Mouse (Mus musculus) kidney, postnatal 0 days (tissue): ENCODE results near the gene Gm10401. TPM values are rescaled to one million over a fixed set of nuclear protein-coding genes. Genes with fewer than 3 reads are reported as not detected.

ENCODE experiments used
- ATAC-seq: fragments of 200-750 bp; cut with Nextera tagmentation; replicated peaks from 2 replicates; pipeline ENCODE4 v1.8.0; 2017; ENCODE audit warnings: low read depth, moderate number of reproducible peaks, moderate TSS enrichment, moderate library complexity; ENCODE audit not compliant: low FRiP score
- DNase-seq: peaks from one replicate; pipeline ENCODE4 v3.0.0-alpha.2; 2016; ENCODE audit warnings: low spot score
- H3K27ac ChIP-seq: fragments of 300-500 bp; sonication (generic); 2 replicates; pipeline ENCODE4 v1.5.1; 2014; ENCODE audit warnings: mild to moderate bottlenecking
- H3K27me3 ChIP-seq: fragments of 300-500 bp; sonication (generic); 2 replicates; pipeline ENCODE4 v1.6.1; 2014; ENCODE audit warnings: low read length, mixed read lengths; ENCODE audit not compliant: insufficient read depth
- H3K36me3 ChIP-seq: fragments of 300-500 bp; sonication (generic); 2 replicates; pipeline ENCODE4 v1.6.1; 2014; ENCODE audit warnings: low read length, mixed read lengths; ENCODE audit not compliant: insufficient read depth
- H3K4me1 ChIP-seq: fragments of 300-500 bp; sonication (generic); replicated peaks from 2 replicates; pipeline ENCODE4 v1.6.1; 2014; ENCODE audit warnings: antibody characterized with exemption, low read length, mixed read lengths; ENCODE audit not compliant: insufficient read depth
- H3K4me2 ChIP-seq: fragments of 300-500 bp; sonication (generic); 2 replicates; pipeline ENCODE4 v1.6.1; 2014; ENCODE audit warnings: mild to moderate bottlenecking, low read length, moderate library complexity, mixed read lengths
- H3K4me3 ChIP-seq: fragments of 300-500 bp; sonication (generic); replicated peaks from 2 replicates; pipeline ENCODE4 v1.5.1; 2014; ENCODE audit warnings: low read depth, low read length
- H3K9ac ChIP-seq: fragments of 300-500 bp; sonication (generic); 2 replicates; pipeline ENCODE4 v1.6.1; 2014; ENCODE audit warnings: low read depth, low read length
- H3K9me3 ChIP-seq: fragments of 300-500 bp; sonication (generic); replicated peaks from 2 replicates; pipeline ENCODE4 v1.6.1; 2016; ENCODE audit warnings: low read length, inconsistent platforms, mixed read lengths
- CTCF ChIP-seq: IDR thresholded peaks from 2 replicates; pipeline ENCODE4 v1.5.1; 2016; ENCODE audit warnings: antibody characterized with exemption, low read depth, mild to moderate bottlenecking, moderate library complexity
- WGBS: fragments of 180-500 bp; shearing (Covaris S2); extraction: QIAGEN DNeasy Blood & Tissue Kit; methylation state at CpG from one replicate; pipeline ENCODE4 v1.1.7; 2014; 5-methylcytosine and 5-hydroxymethylcytosine counted together
- polyA plus RNA-seq: library from polyadenylated mRNA; unstranded; fragments of >200 nt; fragmentation: Nextera tagmentation; extraction: Ambion mirVana; gene quantifications from 2 replicates; pipeline ENCODE4 v1.2.1, GENCODE M21; 2015

Gene Gm10401
- polyA plus RNA-seq, 1 experiment from 2014 or later, result 26.6 TPM

DNA sequence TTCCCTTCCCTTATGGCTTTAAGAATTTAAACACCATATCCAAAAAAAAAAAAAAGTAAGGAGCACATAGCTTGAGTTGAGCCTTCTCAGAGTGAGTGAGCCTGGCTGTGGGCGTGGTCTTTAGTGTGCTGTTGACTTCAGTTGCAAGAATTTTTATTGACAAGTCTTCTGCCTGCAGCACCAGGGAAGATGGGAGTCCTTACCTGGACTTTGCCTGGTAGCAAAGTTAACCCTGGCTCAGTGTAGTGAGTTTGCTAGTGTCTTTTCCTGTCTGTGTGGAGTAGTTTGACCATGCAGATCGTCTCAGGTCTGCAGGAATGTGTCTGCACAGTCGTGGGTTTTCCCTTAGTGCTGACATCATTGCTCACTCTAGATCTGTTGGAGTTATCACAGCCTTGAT, 7.1 kb downstream of the Gm10401 start:
- Histone ChIP-seq H3K27me3 (no peaks in the 10 kb centered on the region), H3K36me3 (peaks cover 55% of the 10 kb centered on the region), H3K4me2 (no peak overlapping the region), H3K4me3 (no peak overlapping the region), H3K9me3 (no peaks in the 10 kb centered on the region), H3K27ac (no peak overlapping the region), H3K9ac (no peak overlapping the region), H3K4me1 (no peaks in the 10 kb centered on the region)
- WGBS, result 71% methylated on average over 3 of the region's 3 CpGs
- no peak for TF ChIP-seq CTCF
- DNase-seq (no peak), ATAC-seq (no peak)

DNA sequence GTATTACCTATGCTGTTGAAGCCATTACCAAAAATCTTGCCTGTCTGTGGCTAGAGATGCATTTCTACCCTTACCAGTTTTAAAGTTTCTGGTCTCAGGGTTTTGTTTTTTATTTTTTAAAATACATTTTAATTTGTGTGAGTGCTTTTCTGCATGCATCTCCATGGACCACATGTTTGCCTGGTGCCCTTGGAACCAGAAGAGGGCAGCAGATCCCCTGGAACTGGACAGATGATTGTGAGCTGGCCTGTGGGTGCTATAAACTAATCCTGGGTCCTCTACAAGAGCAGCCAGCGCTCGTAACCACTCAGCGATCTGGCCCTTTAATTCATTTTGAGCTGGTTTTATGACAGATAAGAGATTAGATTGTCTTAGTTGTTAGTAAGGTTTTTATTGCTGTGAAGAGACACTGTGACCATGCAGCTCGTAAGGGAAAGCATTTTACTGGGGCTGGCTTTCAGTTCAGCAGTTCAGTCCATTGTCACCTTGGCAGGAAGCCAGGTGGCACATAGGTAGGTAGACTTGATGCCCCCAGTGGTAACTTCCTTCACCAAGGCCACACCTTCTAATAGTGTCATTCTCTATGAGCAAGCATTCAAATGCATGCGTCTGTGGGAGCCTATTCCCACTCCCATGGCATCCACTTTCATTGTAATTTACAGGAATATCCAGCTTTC, 8.4 kb downstream of the Gm10401 start:
- no peaks in the 10 kb centered on the region for H3K27me3 ChIP-seq
- H3K9me3 ChIP-seq, result no peaks in the 10 kb centered on the region
- DNase-seq (no peak), ATAC-seq (no peak)
- 90% methylated on average over 5 of the region's 5 CpGs for WGBS
- H3K4me1 ChIP-seq, result no peaks in the 10 kb centered on the region
- H3K9ac ChIP-seq, result no peak overlapping the region
- TF ChIP-seq CTCF, result peak; percentile 31; the same call in 1 of the 2 replicates
- H3K36me3 ChIP-seq, result peaks cover 51% of the 10 kb centered on the region
- H3K4me3 ChIP-seq, result no peak overlapping the region
- H3K4me2 ChIP-seq, result no peak overlapping the region
- H3K27ac ChIP-seq, result no peak overlapping the region

DNA sequence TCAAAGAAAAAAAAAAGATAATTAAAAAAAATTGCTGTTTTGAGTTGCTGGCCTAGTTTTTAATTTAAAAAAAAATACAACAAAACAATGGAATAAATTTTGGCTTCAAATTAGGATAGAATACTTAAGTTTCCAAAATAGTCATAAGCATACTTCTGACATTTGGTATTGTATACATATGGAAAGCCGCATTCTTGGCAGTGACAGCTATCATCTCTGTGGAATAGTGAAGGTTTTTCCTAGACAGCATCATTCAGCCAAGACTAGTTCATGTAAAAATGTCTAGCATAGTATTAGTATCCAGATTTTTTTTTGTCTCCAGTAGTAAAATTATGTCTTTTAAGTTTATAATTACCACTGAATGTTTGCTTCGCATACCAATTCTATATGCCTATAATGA, 12.4 kb downstream of the Gm10401 start:
- ATAC-seq, result no peak
- no peak for DNase-seq
- Histone ChIP-seq H3K27ac (no peak overlapping the region), H3K9ac (no peak overlapping the region), H3K36me3 (peaks cover 52% of the 10 kb centered on the region), H3K4me3 (no peak overlapping the region), H3K4me2 (no peak overlapping the region), H3K4me1 (no peaks in the 10 kb centered on the region), H3K27me3 (no peaks in the 10 kb centered on the region), H3K9me3 (no peaks in the 10 kb centered on the region)
- TF ChIP-seq CTCF, result no peak
- WGBS, result 100% methylated on average over 2 of the region's 2 CpGs

- Histone ChIP-seq H3K9ac (no peak overlapping the region), H3K9me3 (no peaks in the 10 kb centered on the region), H3K27ac (no peak overlapping the region), H3K4me3 (no peak overlapping the region), H3K4me2 (no peak overlapping the region), H3K4me1 (no peaks in the 10 kb centered on the region; the same call in 1 of the 2 replicates), H3K36me3 (peaks cover 35% of the 10 kb centered on the region), H3K27me3 (no peaks in the 10 kb centered on the region)
- ATAC-seq (no peak), DNase-seq (no peak)
- 84% methylated on average over 6 of the region's 6 CpGs for WGBS
- no peak for TF ChIP-seq CTCF
Observed at GRCm38 (mm10) chr5:115083492-115083891, 14.6 kb downstream of the Gm10401 start.

GRCm38 (mm10) chr5:115081636-115082035, 16.5 kb downstream of the Gm10401 start:
- Histone ChIP-seq H3K4me3 (no peak overlapping the region), H3K9me3 (no peaks in the 10 kb centered on the region), H3K27ac (peak overlapping the region; percentile 36; the same call in 1 of the 2 replicates), H3K4me1 (no peaks in the 10 kb centered on the region; the same call in 1 of the 2 replicates), H3K27me3 (no peaks in the 10 kb centered on the region), H3K36me3 (peaks cover 25% of the 10 kb centered on the region), H3K9ac (no peak overlapping the region), H3K4me2 (no peak overlapping the region)
- WGBS, result 67% methylated on average over 5 of the region's 5 CpGs
- no peak for DNase-seq
- no peak for ATAC-seq
- no peak for TF ChIP-seq CTCF

DNA sequence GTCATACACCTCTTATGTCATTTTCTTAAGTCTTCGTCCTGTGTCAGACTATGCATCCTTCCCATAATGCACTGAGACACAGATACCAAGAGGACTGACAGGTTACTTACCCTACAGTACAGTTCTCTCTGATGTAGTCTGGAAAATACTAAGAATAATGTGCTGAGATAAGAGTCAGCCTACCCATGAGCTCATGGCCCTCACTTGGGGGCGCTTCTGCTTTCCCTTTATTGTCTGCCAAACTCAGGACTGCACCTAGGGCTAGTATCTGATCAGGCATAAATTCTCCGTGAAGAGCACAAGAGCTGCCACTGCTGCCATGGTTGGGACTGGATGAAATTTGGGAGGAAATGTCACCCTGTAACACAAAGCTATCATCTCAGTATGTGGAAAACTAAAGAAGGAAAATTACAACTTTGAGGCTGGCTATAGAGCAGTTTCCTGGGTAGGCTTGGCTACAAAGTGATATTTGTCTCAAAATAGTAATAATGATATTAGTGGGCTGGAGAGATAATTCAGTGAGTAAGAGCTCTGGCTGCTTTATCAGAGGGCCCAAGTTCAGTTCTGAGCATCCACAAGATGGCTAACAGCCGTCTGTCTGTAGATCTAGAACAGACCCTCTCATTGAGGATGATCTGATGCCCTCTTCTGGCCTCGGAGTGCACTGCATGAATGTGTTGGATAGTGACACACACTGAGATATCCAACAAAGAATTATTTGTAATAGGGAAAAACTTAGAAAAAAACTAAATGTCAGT, 21.8 kb downstream of the Gm10401 start:
- 59% methylated on average over 5 of the region's 5 CpGs for WGBS
- Histone ChIP-seq H3K9me3 (no peaks in the 10 kb centered on the region), H3K4me2 (no peak overlapping the region), H3K9ac (no peak overlapping the region), H3K27ac (no peak overlapping the region), H3K4me3 (no peak overlapping the region), H3K4me1 (peaks cover 6% of the 10 kb centered on the region), H3K36me3 (peaks cover 6% of the 10 kb centered on the region), H3K27me3 (no peaks in the 10 kb centered on the region)
- DNase-seq (peak; percentile 75), ATAC-seq (no peak)
- TF ChIP-seq CTCF, result peak; percentile 78
